Mouse (Mus musculus) CH12.LX (cell line): ENCODE measurements around the gene Clstn1.

Experiments used
- CTCF ChIP-seq, 2 experiments: IDR thresholded peaks in 1 of 2; conservative IDR thresholded peaks in 1 of 2; 2 replicates each; pipeline ENCODE4 v1.5.1; 2011 to 2012; ENCODE audit warnings: low read depth in 2 of 2, low read length in 2 of 2, improper control_type of control experiment in 1 of 2, inconsistent platforms in 1 of 2, mild to moderate bottlenecking in 1 of 2, moderate library complexity in 1 of 2
- MYC ChIP-seq: IDR thresholded peaks from 2 replicates; pipeline ENCODE4 v1.6.1; 2011; ENCODE audit warnings: low read depth, mild to moderate bottlenecking, improper control_type of control experiment, low read length
- RAD21 ChIP-seq: IDR thresholded peaks from 2 replicates; pipeline ENCODE4 v1.6.1; 2011; ENCODE audit warnings: low read depth, mild to moderate bottlenecking, low read length, improper control_type of control experiment, moderate library complexity
- TBP ChIP-seq: conservative IDR thresholded peaks from 2 replicates; pipeline ENCODE4 v1.6.1; 2011; ENCODE audit warnings: low read depth, low read length, improper control_type of control experiment
- UBTF ChIP-seq: IDR thresholded peaks from 2 replicates; pipeline ENCODE4 v1.6.1; 2012; ENCODE audit warnings: low read depth, mild to moderate bottlenecking, inconsistent platforms, low read length, improper control_type of control experiment, moderate library complexity

GRCm38 (mm10) chr4:149634157-149634556 lies 47.9 kb downstream of the Clstn1 start:
- no peak for TF ChIP-seq RAD21
- TF ChIP-seq CTCF (conservative IDR thresholded peaks at IDR 0.05 in 1 of 2, IDR thresholded peaks at IDR 0.05 in 1 of 2; ENCODE audit: low read depth in 2 of 2, low read length in 2 of 2) = no peak
- no peak for TF ChIP-seq UBTF
- TF ChIP-seq TBP = no peak
- no peak for TF ChIP-seq MYC
